Mouse (Mus musculus) CH12.LX (cell line): ENCODE results near the gene Chchd6. TPM values are rescaled to one million over a fixed set of nuclear protein-coding genes. Genes with fewer than 3 reads are reported as not detected.

Source experiments
- DNase-seq: peaks from one replicate; pipeline ENCODE4 v3.0.0-alpha.2; 2013; ENCODE audit errors: extremely low read depth
- H3K27ac ChIP-seq: 2 replicates; pipeline ENCODE4 v1.5.1; 2012; ENCODE audit warnings: low read depth, mild to moderate bottlenecking, control low read depth, moderate library complexity; ENCODE audit not compliant: insufficient read depth
- H3K27me3 ChIP-seq: replicated peaks from 2 replicates; pipeline ENCODE3; 2012; ENCODE audit warnings: inconsistent platforms
- H3K36me3 ChIP-seq, 2 experiments: replicated peaks in 1 of 2; 2 replicates each; pipeline versions ENCODE3 to v1.6.1; 2012; ENCODE audit warnings: inconsistent platforms in 1 of 2, low read length in 1 of 2, mild to moderate bottlenecking in 1 of 2, mixed read lengths in 1 of 2, moderate library complexity in 1 of 2; ENCODE audit not compliant: control insufficient read depth in 1 of 2, insufficient read depth in 1 of 2
- H3K4me1 ChIP-seq, 2 experiments: 2 replicates each; pipeline ENCODE4 v1.6.1; 2012; ENCODE audit warnings: inconsistent platforms in 1 of 2, moderate library complexity in 1 of 2; ENCODE audit not compliant: insufficient read depth in 2 of 2, control insufficient read depth in 1 of 2
- H3K4me2 ChIP-seq: 2 replicates; pipeline ENCODE4 v1.6.1; 2012; ENCODE audit warnings: low read depth, mild to moderate bottlenecking, control low read depth; ENCODE audit not compliant: poor library complexity, insufficient read depth, severe bottlenecking
- H3K4me3 ChIP-seq, 3 experiments: fragments of 150-350 bp in 1 of 3; sonication (generic) in 1 of 3; replicated peaks in 1 of 3; 2 replicates each; pipeline versions ENCODE3 to v1.5.1; 2011 to 2012; ENCODE audit warnings: low read depth in 2 of 3, low read length in 2 of 3, mild to moderate bottlenecking in 2 of 3, moderate library complexity in 2 of 3, control low read depth in 1 of 3, improper control_type of control experiment in 1 of 3, inconsistent platforms in 1 of 3, mixed read lengths in 1 of 3; ENCODE audit not compliant: poor library complexity in 1 of 3
- H3K79me2 ChIP-seq: replicated peaks from 2 replicates; pipeline ENCODE4 v1.6.1; 2012; ENCODE audit warnings: mild to moderate bottlenecking, moderate library complexity; ENCODE audit not compliant: control insufficient read depth, poor library complexity, insufficient read depth, severe bottlenecking; ENCODE audit errors: extremely low read depth
- H3K9ac ChIP-seq: 2 replicates; pipeline ENCODE4 v1.6.1; 2012; ENCODE audit warnings: low read depth, mild to moderate bottlenecking, control low read depth, moderate library complexity; ENCODE audit not compliant: insufficient read depth
- H3K9me3 ChIP-seq: replicated peaks from 2 replicates; pipeline ENCODE3; 2012; ENCODE audit warnings: low read length, inconsistent platforms, mixed read lengths
- BHLHE40 ChIP-seq: IDR thresholded peaks from 2 replicates; pipeline ENCODE4 v1.6.1; 2011; ENCODE audit warnings: mild to moderate bottlenecking, low read depth, low read length, improper control_type of control experiment
- CHD1 ChIP-seq: IDR thresholded peaks from 2 replicates; pipeline ENCODE4 v1.6.1; 2012; ENCODE audit warnings: low read depth, low read length, improper control_type of control experiment, inconsistent platforms
- CHD2 ChIP-seq: IDR thresholded peaks from 2 replicates; pipeline ENCODE4 v1.6.1; 2011; ENCODE audit warnings: low read length, improper control_type of control experiment
- CTCF ChIP-seq, 2 experiments: IDR thresholded peaks in 1 of 2; conservative IDR thresholded peaks in 1 of 2; 2 replicates each; pipeline ENCODE4 v1.5.1; 2011 to 2012; ENCODE audit warnings: low read depth in 2 of 2, low read length in 2 of 2, improper control_type of control experiment in 1 of 2, inconsistent platforms in 1 of 2, mild to moderate bottlenecking in 1 of 2, moderate library complexity in 1 of 2
- E2F4 ChIP-seq: IDR thresholded peaks from 2 replicates; pipeline ENCODE4 v1.6.1; 2011; ENCODE audit warnings: low read depth, low read length, improper control_type of control experiment; ENCODE audit not compliant: insufficient replicate concordance
- EP300 ChIP-seq: IDR thresholded peaks from 2 replicates; pipeline ENCODE4 v1.6.1; 2011; ENCODE audit warnings: low read length, improper control_type of control experiment
- ETS1 ChIP-seq: conservative IDR thresholded peaks from 2 replicates; pipeline ENCODE4 v1.6.1; 2012; ENCODE audit warnings: low read depth, mild to moderate bottlenecking, inconsistent platforms, low read length, improper control_type of control experiment, moderate library complexity
- GABPA ChIP-seq: IDR thresholded peaks from 2 replicates; pipeline ENCODE4 v1.6.1; 2012; ENCODE audit warnings: low read depth, low read length, improper control_type of control experiment, inconsistent platforms; ENCODE audit not compliant: insufficient replicate concordance
- HCFC1 ChIP-seq: IDR thresholded peaks from 2 replicates; pipeline ENCODE4 v1.6.1; 2012; ENCODE audit warnings: low read depth, mild to moderate bottlenecking, inconsistent platforms, low read length, improper control_type of control experiment
- IRF4 ChIP-seq: IDR thresholded peaks from 2 replicates; pipeline ENCODE4 v1.6.1; 2014; ENCODE audit warnings: low read depth, mild to moderate bottlenecking, inconsistent platforms, low read length, improper control_type of control experiment
- KAT2A ChIP-seq: IDR thresholded peaks from 2 replicates; pipeline ENCODE4 v1.6.1; 2012; ENCODE audit warnings: low read length, improper control_type of control experiment, inconsistent platforms; ENCODE audit not compliant: insufficient replicate concordance
- MAFK ChIP-seq: IDR thresholded peaks from 2 replicates; pipeline ENCODE4 v1.6.1; 2011; ENCODE audit warnings: low read length, improper control_type of control experiment; ENCODE audit not compliant: insufficient replicate concordance
- MXI1 ChIP-seq: IDR thresholded peaks from 2 replicates; pipeline ENCODE4 v1.6.1; 2011; ENCODE audit warnings: mild to moderate bottlenecking, low read depth, low read length, improper control_type of control experiment
- NRF1 ChIP-seq: IDR thresholded peaks from 2 replicates; pipeline ENCODE4 v1.6.1; 2014; ENCODE audit warnings: low read depth, mild to moderate bottlenecking, inconsistent platforms, low read length, improper control_type of control experiment, moderate library complexity
- PAX5 ChIP-seq: IDR thresholded peaks from 2 replicates; pipeline ENCODE4 v1.6.1; 2012; ENCODE audit warnings: low read length, inconsistent platforms, mixed read lengths
- POLR2A ChIP-seq: IDR thresholded peaks from 2 replicates; pipeline ENCODE4 v1.6.1; 2011; ENCODE audit warnings: low read depth, mild to moderate bottlenecking, improper control_type of control experiment, low read length
- RAD21 ChIP-seq: IDR thresholded peaks from 2 replicates; pipeline ENCODE4 v1.6.1; 2011; ENCODE audit warnings: low read depth, mild to moderate bottlenecking, low read length, improper control_type of control experiment, moderate library complexity
- RCOR1 ChIP-seq: conservative IDR thresholded peaks from 2 replicates; pipeline ENCODE4 v1.6.1; 2012; ENCODE audit warnings: low read depth, mild to moderate bottlenecking, inconsistent platforms, low read length, improper control_type of control experiment
- SIN3A ChIP-seq: IDR thresholded peaks from 2 replicates; pipeline ENCODE4 v1.6.1; 2012; ENCODE audit warnings: low read length, improper control_type of control experiment, inconsistent platforms
- SMC3 ChIP-seq: IDR thresholded peaks from 2 replicates; pipeline ENCODE4 v1.6.1; 2011; ENCODE audit warnings: low read depth, low read length, improper control_type of control experiment
- USF1 ChIP-seq: IDR thresholded peaks from 2 replicates; pipeline ENCODE4 v1.6.1; 2014; ENCODE audit warnings: low read depth, mild to moderate bottlenecking, inconsistent platforms, low read length, improper control_type of control experiment
- USF2 ChIP-seq: conservative IDR thresholded peaks from 2 replicates; pipeline ENCODE4 v1.6.1; 2011; ENCODE audit warnings: low read depth, low read length, improper control_type of control experiment
- ZC3H11A ChIP-seq: IDR thresholded peaks from 2 replicates; pipeline ENCODE4 v1.6.1; 2012; ENCODE audit warnings: low read depth, mild to moderate bottlenecking, inconsistent platforms, low read length, improper control_type of control experiment
- ZKSCAN1 ChIP-seq: IDR thresholded peaks from 2 replicates; pipeline ENCODE4 v1.6.1; 2012; ENCODE audit warnings: low read depth, inconsistent platforms, low read length, improper control_type of control experiment, borderline replicate concordance
- ZMIZ1 ChIP-seq: IDR thresholded peaks from 2 replicates; pipeline ENCODE4 v1.6.1; 2012; ENCODE audit warnings: low read depth, mild to moderate bottlenecking, inconsistent platforms, low read length, improper control_type of control experiment
- ZNF384 ChIP-seq: IDR thresholded peaks from 2 replicates; pipeline ENCODE4 v1.6.1; 2012; ENCODE audit warnings: low read depth, low read length, improper control_type of control experiment, inconsistent platforms
- dilution Hi-C: fragments of 300-500 bp; cut with MboI; formaldehyde crosslinking; loops from 2 replicates; pipeline ENCODE4 v1.14.3; 2020; ENCODE audit warnings: low sequenced_read_pairs; ENCODE audit not compliant: extremely low pct_unique_long_range_greater_than_20kb, extremely low pct_ligation_motif_present
- in situ Hi-C: fragments of 300-500 bp; cut with MboI; formaldehyde crosslinking; loops from 3 replicates; pipeline ENCODE4 v1.14.3; 2019; ENCODE audit warnings: low sequenced_read_pairs, low pct_ligation_motif_present, low pct_unique_long_range_greater_than_20kb, mixed read lengths
- polyA plus RNA-seq: library from polyadenylated mRNA; unstranded; fragments of >175 nt; gene quantifications from 2 replicates; pipeline ENCODE4 v1.2.1, GENCODE M21; 2012; ENCODE audit warnings: low read depth; ENCODE audit not compliant: insufficient read length
- total RNA-seq, 2 experiments: library from RNA; depleted of rRNA; stranded (reverse); fragments of 300-350 nt in 1 of 2; fragments of >200 nt in 1 of 2; gene quantifications; 2 replicates each; pipeline ENCODE4 v1.2.3; 2012 to 2014

The Chchd6 gene
- total and polyA plus RNA-seq, 3 experiments, result 33.3 to 41.5 (median 41.3) TPM

DNA sequence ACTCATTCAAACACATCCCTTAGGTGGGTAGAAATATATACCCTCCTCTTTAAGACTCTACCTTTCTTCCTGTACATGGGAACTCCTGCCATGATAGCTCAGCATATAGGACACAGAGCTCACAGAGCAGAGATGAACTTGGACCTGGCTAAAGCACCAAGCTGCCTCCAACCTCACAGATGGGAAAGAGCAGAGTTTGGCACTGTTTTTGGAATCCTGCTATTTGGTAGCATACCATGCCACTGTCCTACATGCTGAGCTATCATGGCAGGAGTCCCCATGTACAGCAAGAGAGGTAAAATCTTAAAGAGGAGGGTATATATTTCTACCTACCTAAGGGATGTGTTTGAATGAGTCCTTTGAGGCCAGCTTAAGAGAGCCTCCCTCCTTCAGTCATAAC is 127.5 kb downstream of the Chchd6 start:
- no peak for DNase-seq
- in situ Hi-C loops, result no loop called here
- no peaks in the 10 kb centered on the region for H3K9me3 ChIP-seq

DNA sequence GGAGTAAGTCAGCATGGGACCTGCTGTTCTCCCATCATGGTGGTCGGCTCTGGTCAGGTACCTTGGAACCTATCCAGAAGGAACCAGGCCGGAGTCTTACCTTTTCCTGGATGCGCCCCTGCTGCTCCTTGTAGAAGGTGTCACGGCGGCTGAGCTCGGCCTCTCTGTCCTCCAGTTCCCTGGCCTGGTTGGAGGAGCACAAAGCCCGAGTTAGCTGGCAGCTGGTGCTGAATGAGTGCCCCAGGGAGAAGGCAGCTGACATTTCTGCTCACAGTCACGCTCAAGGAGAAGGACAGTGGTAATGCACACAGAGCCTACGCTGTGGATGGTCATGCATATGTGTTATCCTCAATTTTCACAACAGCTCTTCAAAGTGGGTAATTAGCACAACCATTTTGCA is 128.2 kb downstream of the Chchd6 start:
- Histone ChIP-seq H3K9ac (no peak overlapping the region), H3K79me2 (no peaks in the 10 kb centered on the region), H3K9me3 (no peaks in the 10 kb centered on the region), H3K27ac (no peak overlapping the region), H3K4me2 (no peak overlapping the region), H3K27me3 (no peaks in the 10 kb centered on the region), H3K4me3 (no peak overlapping the region), H3K4me1 (peaks cover 6 to 30% of the 10 kb centered on the region in 2 experiments; a peak in 3 of 4 replicates), H3K36me3 (peaks cover 0 to 6% of the 10 kb centered on the region in 2 experiments)
- in situ Hi-C loops, result no loop called here
- no peak for DNase-seq
- TF ChIP-seq NRF1 (no peak), IRF4 (no peak), USF2 (no peak), HCFC1 (no peak), RCOR1 (no peak), USF1 (no peak), MXI1 (no peak), ZNF384 (no peak), BHLHE40 (no peak), E2F4 (no peak), RAD21 (no peak), MAFK (no peak), PAX5 (no peak), CHD2 (no peak), SIN3A (no peak), KAT2A (no peak), GABPA (no peak), ETS1 (no peak), EP300 (no peak)
- dilution Hi-C loops, result no loop called here

More for the DNA sequence above, 127.5 kb downstream of the Chchd6 start:
- no peaks in the 10 kb centered on the region for H3K79me2 ChIP-seq
- H3K36me3 ChIP-seq, result peaks cover 0 to 6% of the 10 kb centered on the region in 2 experiments
- H3K27me3 ChIP-seq, result no peaks in the 10 kb centered on the region
- no peak overlapping the region for H3K9ac ChIP-seq
- H3K4me1 ChIP-seq, result peaks cover 6 to 33% of the 10 kb centered on the region in 2 experiments; a peak in 3 of 4 replicates
- H3K4me3 ChIP-seq, result no peak overlapping the region
- no peak overlapping the region for H3K27ac ChIP-seq
- no peak overlapping the region for H3K4me2 ChIP-seq
- no peak for TF ChIP-seq POLR2A
- TF ChIP-seq ZC3H11A, result no peak
- no peak for TF ChIP-seq SMC3
- TF ChIP-seq ZKSCAN1, result no peak
- no peak for TF ChIP-seq USF1
- TF ChIP-seq RCOR1, result no peak
- no peak for TF ChIP-seq CTCF (conservative IDR thresholded peaks at IDR 0.05 in 1 of 2, IDR thresholded peaks at IDR 0.05 in 1 of 2; ENCODE audit: low read depth in 2 of 2, low read length in 2 of 2)
- TF ChIP-seq MAFK, result no peak
- TF ChIP-seq CHD1, result no peak
- no peak for TF ChIP-seq GABPA
- TF ChIP-seq ZMIZ1, result no peak
- dilution Hi-C loops, result no loop called here
